Mouse (Mus musculus) regulatory T cell (primary cell): ENCODE measurements around the gene Gm17019.
"Not testable (repeated sequence)": the region's sequence is repeated elsewhere in the genome, so short reads cannot be mapped to it uniquely, and the experiment has no call there.

Source experiments
- in situ Hi-C: fragments of 300-600 bp; cut with MboI, MseI; formaldehyde crosslinking; loops from one replicate; pipeline ENCODE4 v1.15.1; 2025; ENCODE audit warnings: high pct_unique_total_duplicates

The Gm17019 gene

GRCm38 (mm10) chr5:14998077-14998476, 34.7 kb downstream of the Gm17019 start:
- in situ Hi-C loops: loop anchor here (5.0 kb wide), 2 partner anchors 559 to 684 kb away; no protein-coding TSS in a partner anchor

- in situ Hi-C loops: loop anchor here (5.0 kb wide), 2 partner anchors 560 to 685 kb away; no protein-coding TSS in a partner anchor
Measured at GRCm38 (mm10) chr5:14997556-14997955, 35.2 kb downstream of the Gm17019 start.

- in situ Hi-C loops: loop anchor here (5.0 kb wide), 2 partner anchors 561 to 686 kb away; no protein-coding TSS in a partner anchor
Measured at GRCm38 (mm10) chr5:14996670-14997249, 36.0 kb downstream of the Gm17019 start.

GRCm38 (mm10) chr5:14994124-14994523, 38.7 kb downstream of the Gm17019 start:
- in situ Hi-C loops: not testable (repeated sequence)

- in situ Hi-C loops: not testable (repeated sequence)
Measured at GRCm38 (mm10) chr5:14990375-14991158, 42.2 kb downstream of the Gm17019 start.

- in situ Hi-C loops: not testable (repeated sequence)
Measured at GRCm38 (mm10) chr5:14986649-14987387, 46.0 kb downstream of the Gm17019 start.
